11 mouse cellular contexts compared by ENCODE assay signal in the genomic region with DNA sequence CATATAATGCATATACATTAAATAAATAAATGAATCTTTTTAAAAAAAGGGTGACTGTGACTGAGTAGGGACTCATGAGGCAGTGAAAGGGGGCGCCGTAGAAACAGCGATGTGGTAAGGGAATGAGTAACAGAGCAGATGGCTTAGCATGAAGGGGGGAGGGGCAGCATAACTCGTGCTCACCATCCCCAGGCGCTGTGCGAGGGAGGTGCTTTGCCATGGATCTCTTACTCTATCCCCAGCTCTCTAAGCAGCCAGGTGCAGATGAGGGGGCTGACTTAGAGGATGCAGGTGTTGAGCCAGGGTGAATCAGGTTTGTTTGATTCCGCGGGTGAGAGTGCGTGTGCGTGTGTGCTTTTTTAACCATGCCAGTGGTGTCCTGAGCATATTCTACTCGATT. TPM values are rescaled to one million over a fixed set of nuclear protein-coding genes. Genes with fewer than 3 reads are reported as not detected.
DNase-seq lines count a peak whose midpoint lies in the region; ATAC-seq and TF ChIP-seq lines count a peak whose summit lies in the region.
"Had no signal": no experiment of that assay in that cellular context is flagged by ENCODE, and none has a peak within 500 bp of the region (broad histone marks: within the 10 kb centered on the region; RNA-seq: fewer than 3 reads in every experiment).

No protein-coding gene starts in this region.

- 62% methylated on average over 11 of the region's 11 CpGs for WGBS in midbrain, embryonic 14.5 days
- 63% methylated on average over 11 of the region's 11 CpGs for WGBS in midbrain, embryonic 15.5 days
- WGBS in lung, postnatal 0 days = 71% methylated on average over 11 of the region's 11 CpGs

- no peaks in the 10 kb centered on the region for H3K9me3 ChIP-seq in midbrain, embryonic 14.5 days (ENCODE audit: control insufficient read depth, low read length)
- no peaks in the 10 kb centered on the region for H3K9me3 ChIP-seq in midbrain, embryonic 15.5 days
- no peaks in the 10 kb centered on the region for H3K9me3 ChIP-seq in lung, postnatal 0 days (ENCODE audit: low read length)
- H3K9me3 ChIP-seq: hindbrain, embryonic 15.5 days; liver, embryonic 13.5 days had no signal

- H3K27me3 ChIP-seq in midbrain, embryonic 14.5 days (ENCODE audit: control insufficient read depth, insufficient read depth, low read length) = no peaks in the 10 kb centered on the region
- H3K27me3 ChIP-seq in midbrain, embryonic 15.5 days (replicated peaks) = no peaks in the 10 kb centered on the region
- no peaks in the 10 kb centered on the region for H3K27me3 ChIP-seq in lung, postnatal 0 days (replicated peaks; ENCODE audit: insufficient read depth, low read length)
- H3K27me3 ChIP-seq: hindbrain, embryonic 15.5 days; liver, embryonic 13.5 days had no signal

- H3K4me2 ChIP-seq in midbrain, embryonic 14.5 days (ENCODE audit: low read length) = no peak overlapping the region
- H3K4me2 ChIP-seq in midbrain, embryonic 15.5 days = no peak overlapping the region
- no peak overlapping the region for H3K4me2 ChIP-seq in lung, postnatal 0 days (replicated peaks; ENCODE audit: low read depth, low read length)
- H3K4me2 ChIP-seq: hindbrain, embryonic 15.5 days; liver, embryonic 13.5 days had no signal

- ATAC-seq in midbrain, embryonic 14.5 days (ENCODE audit: low FRiP score, low TSS enrichment) = no peak
- no peak for ATAC-seq in midbrain, embryonic 15.5 days (replicated peaks)
- no peak for ATAC-seq in lung, postnatal 0 days

- no peaks in the 10 kb centered on the region for H3K36me3 ChIP-seq in midbrain, embryonic 14.5 days (ENCODE audit: control insufficient read depth, insufficient read depth, low read length)
- H3K36me3 ChIP-seq in midbrain, embryonic 15.5 days (replicated peaks) = no peaks in the 10 kb centered on the region
- H3K36me3 ChIP-seq in lung, postnatal 0 days (ENCODE audit: insufficient read depth, low read length) = no peaks in the 10 kb centered on the region
- H3K36me3 ChIP-seq: hindbrain, embryonic 15.5 days; liver, embryonic 13.5 days had no signal

- no peak overlapping the region for H3K9ac ChIP-seq in midbrain, embryonic 14.5 days (replicated peaks; ENCODE audit: low read length)
- no peak overlapping the region for H3K9ac ChIP-seq in midbrain, embryonic 15.5 days
- no peak overlapping the region for H3K9ac ChIP-seq in lung, postnatal 0 days (replicated peaks; ENCODE audit: low read depth)
- H3K9ac ChIP-seq: hindbrain, embryonic 15.5 days; liver, embryonic 13.5 days had no signal

- peaks cover 4% of the 10 kb centered on the region; the same call in 1 of the 2 replicates for H3K4me1 ChIP-seq in midbrain, embryonic 14.5 days (ENCODE audit: control insufficient read depth, insufficient read depth, low read length)
- H3K4me1 ChIP-seq in midbrain, embryonic 15.5 days = peaks cover 9% of the 10 kb centered on the region
- 0 out of 2 replicates have a peak, but pooled peaks cover 2% of the 10 kb centered on the region for H3K4me1 ChIP-seq in lung, postnatal 0 days (ENCODE audit: insufficient read depth, low read depth, low read length)

- no peak overlapping the region for H3K4me3 ChIP-seq in midbrain, embryonic 14.5 days (replicated peaks; ENCODE audit: low read depth, low read length)
- H3K4me3 ChIP-seq in midbrain, embryonic 15.5 days = no peak overlapping the region
- H3K4me3 ChIP-seq in lung, postnatal 0 days (ENCODE audit: low read depth, low read length) = no peak overlapping the region
- H3K4me3 ChIP-seq: erythroblast, embryonic 14.5 days; hindbrain, embryonic 15.5 days; liver, embryonic 13.5 days had no signal

- no peak for TF ChIP-seq CTCF in lung, postnatal 0 days (IDR thresholded peaks at IDR 0.05)

- peak; percentile 17 for DNase-seq in midbrain, embryonic 14.5 days
- DNase-seq in induced T-regulatory cell, adult 2 months (ENCODE audit: low read depth) = peak; percentile 74
- DNase-seq in left cerebral cortex, postnatal 4 days = peak; percentile 29
- peak; percentile 80 for DNase-seq in thymus, postnatal 4 days
- DNase-seq in cerebellum, adult 11-12 months = no peak
- DNase-seq in lung, postnatal 0 days (ENCODE audit: low spot score) = no peak
- no peak for DNase-seq in cerebellum, postnatal 25 days
- DNase-seq: liver, embryonic 13.5 days had no signal

- intact Hi-C loops in left cerebral cortex, postnatal 4 days (cut with DNase I) = no loop called here

- no peak for TF ChIP-seq EP300 in lung, postnatal 0 days (IDR thresholded peaks at IDR 0.05)

- no peak overlapping the region for H3K27ac ChIP-seq in midbrain, embryonic 14.5 days (replicated peaks; ENCODE audit: low read depth, low read length)
- no peak overlapping the region for H3K27ac ChIP-seq in midbrain, embryonic 15.5 days
- H3K27ac ChIP-seq in lung, postnatal 0 days (ENCODE audit: low read length) = no peak overlapping the region
- H3K27ac ChIP-seq: hindbrain, embryonic 15.5 days; liver, embryonic 13.5 days had no signal

RNA-seq across cellular contexts. Expression of a gene that starts 22.0 kb away (rescaled TPM):
- polyA plus RNA-seq in midbrain, embryonic 14.5 days (2014; fragmentation: Nextera tagmentation; extraction: Ambion mirVana) = 0.22 TPM in 1 of 2 replicates, not detected in the other
- polyA plus RNA-seq in midbrain, embryonic 15.5 days (2015; fragmentation: Nextera tagmentation; extraction: Ambion mirVana) = 0.09 TPM in 1 of 2 replicates, not detected in the other
- total RNA-seq in left cerebral cortex, postnatal 4 days (2021) = not detected
- 0.13 and 0.24 TPM in 2 replicates for polyA plus RNA-seq in lung, postnatal 0 days (2015; fragmentation: Nextera tagmentation; extraction: Ambion mirVana)
- polyA plus RNA-seq: erythroblast, embryonic 14.5 days had no signal

RNA-seq across cellular contexts. Expression of a gene that starts 43.7 kb away (rescaled TPM):
- polyA plus RNA-seq in midbrain, embryonic 14.5 days (2014; fragmentation: Nextera tagmentation; extraction: Ambion mirVana) = 0.45 TPM in 1 of 2 replicates, not detected in the other
- 0.09 TPM in 1 of 2 replicates, not detected in the other for polyA plus RNA-seq in midbrain, embryonic 15.5 days (2015; fragmentation: Nextera tagmentation; extraction: Ambion mirVana)
- total RNA-seq in left cerebral cortex, postnatal 4 days (2021) = not detected
- polyA plus RNA-seq in lung, postnatal 0 days (2015; fragmentation: Nextera tagmentation; extraction: Ambion mirVana) = 0.50 and 0.69 TPM in 2 replicates
- polyA plus RNA-seq: erythroblast, embryonic 14.5 days had no signal

Comparison
In these comparisons a context has a peak if more than half of its experiments do, and no peak if none do; other contexts are left out.
1. DNase-seq: peak in midbrain, embryonic 14.5 days (single experiment), induced T-regulatory cell, adult 2 months (single experiment), left cerebral cortex, postnatal 4 days (single experiment) and thymus, postnatal 4 days (single experiment); none in cerebellum, adult 11-12 months (single experiment), lung, postnatal 0 days (single experiment) and cerebellum, postnatal 25 days (0 of 2).